Mouse (Mus musculus) c-Kit-negative CD71-positive TER-119-positive erythroid progenitor cells, embryonic 14.5 days (primary cell): ENCODE results near the gene Fbxl17.
A peak's percentile ranks its signal among the peaks of the same experiment; 100 is the strongest.

Source experiments
- DNase-seq: peaks from one replicate; pipeline ENCODE4 v3.0.0-alpha.2; 2013; ENCODE audit warnings: low read depth, low spot score

Fbxl17 gene

GRCm38 (mm10) chr17:63285265-63285939 is 214.4 kb downstream of the Fbxl17 start:
- no peak for DNase-seq

- no peak for DNase-seq
Measured at GRCm38 (mm10) chr17:63284074-63284473, 215.7 kb downstream of the Fbxl17 start.

- no peak for DNase-seq
Measured at GRCm38 (mm10) chr17:63282004-63282403, 217.8 kb downstream of the Fbxl17 start.

- DNase-seq: no peak
Measured at GRCm38 (mm10) chr17:63280990-63281389, 218.8 kb downstream of the Fbxl17 start.

- DNase-seq: no peak
Measured at GRCm38 (mm10) chr17:63279144-63279543, 220.7 kb downstream of the Fbxl17 start.

GRCm38 (mm10) chr17:63273353-63273752 is 226.5 kb downstream of the Fbxl17 start:
- no peak for DNase-seq

- no peak for DNase-seq
Measured at GRCm38 (mm10) chr17:63272914-63273313, 226.9 kb downstream of the Fbxl17 start.

GRCm38 (mm10) chr17:63271000-63271399 is 228.8 kb downstream of the Fbxl17 start:
- no peak for DNase-seq

- DNase-seq: no peak
Measured at GRCm38 (mm10) chr17:63270513-63270912, 229.3 kb downstream of the Fbxl17 start.

- no peak for DNase-seq
Measured at GRCm38 (mm10) chr17:63262674-63263073, 237.1 kb downstream of the Fbxl17 start.

- peak; percentile 85 for DNase-seq
Measured at GRCm38 (mm10) chr17:63261508-63262141, 238.2 kb downstream of the Fbxl17 start.

- DNase-seq: no peak
Measured at GRCm38 (mm10) chr17:63259091-63259490, 240.7 kb downstream of the Fbxl17 start.

- DNase-seq: no peak
Measured at GRCm38 (mm10) chr17:63246144-63246619, 253.6 kb downstream of the Fbxl17 start.

GRCm38 (mm10) chr17:63245472-63245871 is 254.3 kb downstream of the Fbxl17 start:
- DNase-seq: no peak

GRCm38 (mm10) chr17:63242761-63243160 is 257.1 kb downstream of the Fbxl17 start:
- no peak for DNase-seq

GRCm38 (mm10) chr17:63240731-63241106 is 259.1 kb downstream of the Fbxl17 start:
- no peak for DNase-seq

- DNase-seq: no peak
Measured at GRCm38 (mm10) chr17:63240021-63240730, 259.6 kb downstream of the Fbxl17 start.

- DNase-seq: no peak
Measured at GRCm38 (mm10) chr17:63236846-63237245, 263.0 kb downstream of the Fbxl17 start.

GRCm38 (mm10) chr17:63236221-63236620 is 263.6 kb downstream of the Fbxl17 start:
- no peak for DNase-seq

GRCm38 (mm10) chr17:63235821-63236220 is 264.0 kb downstream of the Fbxl17 start:
- DNase-seq: no peak

- no peak for DNase-seq
Measured at GRCm38 (mm10) chr17:63229111-63229510, 270.7 kb downstream of the Fbxl17 start.

- DNase-seq: no peak
Measured at GRCm38 (mm10) chr17:63226380-63226779, 273.4 kb downstream of the Fbxl17 start.

- DNase-seq: no peak
Measured at GRCm38 (mm10) chr17:63225959-63226358, 273.9 kb downstream of the Fbxl17 start.
